Mouse (Mus musculus): Measurements from ENCODE around the gene Spop. TPM values are rescaled to one million over a fixed set of nuclear protein-coding genes. Genes with fewer than 3 reads are reported as not detected.
A peak's percentile ranks its signal among the peaks of the same experiment; 100 is the strongest.

The Spop gene
- polyA plus RNA-seq, 1 experiment from 2014 or later, result 146 TPM

- ATAC-seq (ENCODE audit: low FRiP score) (peak; percentile 66), DNase-seq (ENCODE audit: low spot score) (peak; percentile 96)
- peak overlapping the region; percentile 1; the same call in 1 of the 2 replicates for H3K4me3 ChIP-seq (ENCODE audit: low read depth, low read length)
- H3K27me3 ChIP-seq (ENCODE audit: control insufficient read depth, insufficient read depth, low read length), result peaks cover 4% of the 10 kb centered on the region
- H3K4me1 ChIP-seq (replicated peaks; ENCODE audit: control insufficient read depth, insufficient read depth, low read length), result peaks cover 6% of the 10 kb centered on the region
- H3K9me3 ChIP-seq (ENCODE audit: control insufficient read depth, low read length), result no peaks in the 10 kb centered on the region
- 6% methylated on average over 27 of the region's 27 CpGs for WGBS
- H3K9ac ChIP-seq (ENCODE audit: low read depth, low read length), result peak overlapping the region; percentile 24; the same call in 1 of the 2 replicates
- no peak overlapping the region for H3K27ac ChIP-seq (ENCODE audit: low read depth, low read length)
- H3K36me3 ChIP-seq (ENCODE audit: control insufficient read depth, insufficient read depth, low read length), result no peaks in the 10 kb centered on the region
- H3K4me2 ChIP-seq (replicated peaks; ENCODE audit: low read depth, low read length), result peak overlapping the region; percentile 46
Observed at GRCm38 (mm10) chr11:95520456-95521072, 106.7 kb downstream of the Spop start.

DNA sequence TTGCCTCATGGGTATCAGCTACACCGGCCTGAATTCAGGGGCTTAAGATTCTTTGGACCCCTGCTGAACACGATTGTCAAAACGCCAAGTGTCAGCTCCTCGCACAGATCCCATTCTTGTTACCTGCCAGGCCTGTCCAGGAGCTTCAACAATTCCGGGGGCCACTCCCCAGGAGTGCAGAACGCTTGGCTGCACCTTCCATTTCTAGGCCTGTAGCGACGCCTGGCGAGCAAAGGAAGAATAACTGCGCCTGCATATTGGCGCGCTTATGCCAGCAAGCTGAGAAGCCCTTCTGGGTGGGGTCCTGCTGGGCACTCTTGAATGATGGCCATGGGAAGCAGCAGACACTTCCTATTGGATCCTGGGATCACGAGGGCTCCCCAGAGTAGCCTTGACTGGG, 107.7 kb downstream of the Spop start:
- no peaks in the 10 kb centered on the region for H3K9me3 ChIP-seq (ENCODE audit: control insufficient read depth, low read length)
- H3K27me3 ChIP-seq (ENCODE audit: control insufficient read depth, insufficient read depth, low read length), result no peaks in the 10 kb centered on the region
- no peak overlapping the region for H3K27ac ChIP-seq (ENCODE audit: low read depth, low read length)
- H3K9ac ChIP-seq (ENCODE audit: low read depth, low read length), result no peak overlapping the region
- H3K4me2 ChIP-seq (replicated peaks; ENCODE audit: low read depth, low read length), result peak overlapping the region; percentile 29
- peak overlapping the region; percentile 20 for H3K4me3 ChIP-seq (ENCODE audit: low read depth, low read length)
- H3K4me1 ChIP-seq (replicated peaks; ENCODE audit: control insufficient read depth, insufficient read depth, low read length), result peaks cover under 1% of the 10 kb centered on the region
- H3K36me3 ChIP-seq (ENCODE audit: control insufficient read depth, insufficient read depth, low read length), result no peaks in the 10 kb centered on the region
- DNase-seq (ENCODE audit: low spot score) (peak; percentile 88), ATAC-seq (ENCODE audit: low FRiP score) (peak; percentile 44; the same call in 1 of the 2 replicates)
- WGBS, result 2% methylated on average over 13 of the region's 13 CpGs

GRCm38 (mm10) chr11:95527307-95527706, 113.4 kb downstream of the Spop start:
- no peaks in the 10 kb centered on the region for H3K27me3 ChIP-seq (ENCODE audit: control insufficient read depth, insufficient read depth, low read length)
- DNase-seq (ENCODE audit: low spot score) (no peak), ATAC-seq (ENCODE audit: low FRiP score) (no peak)
- no peaks in the 10 kb centered on the region for H3K36me3 ChIP-seq (ENCODE audit: control insufficient read depth, insufficient read depth, low read length)
- no peaks in the 10 kb centered on the region for H3K4me1 ChIP-seq (replicated peaks; ENCODE audit: control insufficient read depth, insufficient read depth, low read length)
- H3K9me3 ChIP-seq (ENCODE audit: control insufficient read depth, low read length), result no peaks in the 10 kb centered on the region
- no peak overlapping the region for H3K4me3 ChIP-seq (ENCODE audit: low read depth, low read length)
- no peak overlapping the region for H3K4me2 ChIP-seq (replicated peaks; ENCODE audit: low read depth, low read length)
- no peak overlapping the region for H3K9ac ChIP-seq (ENCODE audit: low read depth, low read length)
- 88% methylated on average over 8 of the region's 8 CpGs for WGBS
- H3K27ac ChIP-seq (ENCODE audit: low read depth, low read length), result no peak overlapping the region

DNA sequence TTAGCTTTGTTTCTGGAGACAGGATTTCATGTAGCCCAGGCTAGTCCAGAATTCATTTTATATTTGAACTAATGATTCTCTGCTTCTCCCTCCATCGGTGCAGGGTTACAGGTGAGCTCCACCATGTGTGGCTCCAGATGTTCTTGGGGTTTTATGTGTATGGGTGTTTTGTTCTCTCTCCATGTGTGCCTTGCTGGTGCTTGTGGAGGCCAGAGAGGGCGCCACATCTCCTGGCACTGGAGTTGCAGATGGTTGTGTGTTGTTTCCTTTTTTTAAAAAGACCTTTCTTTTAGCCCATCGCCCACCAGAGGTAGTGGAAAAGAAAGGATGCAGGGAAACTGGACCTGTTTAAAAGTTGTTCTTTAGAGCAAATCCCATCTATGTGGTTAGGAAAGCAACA, 114.4 kb downstream of the Spop start:
- Histone ChIP-seq H3K27me3 (ENCODE audit: control insufficient read depth, insufficient read depth, low read length) (no peaks in the 10 kb centered on the region), H3K4me3 (ENCODE audit: low read depth, low read length) (no peak overlapping the region), H3K9me3 (ENCODE audit: control insufficient read depth, low read length) (no peaks in the 10 kb centered on the region), H3K4me1 (replicated peaks; ENCODE audit: control insufficient read depth, insufficient read depth, low read length) (no peaks in the 10 kb centered on the region), H3K36me3 (ENCODE audit: control insufficient read depth, insufficient read depth, low read length) (no peaks in the 10 kb centered on the region), H3K4me2 (replicated peaks; ENCODE audit: low read depth, low read length) (no peak overlapping the region), H3K27ac (ENCODE audit: low read depth, low read length) (no peak overlapping the region), H3K9ac (ENCODE audit: low read depth, low read length) (no peak overlapping the region)
- 81% methylated on average over 3 of the region's 3 CpGs for WGBS
- ATAC-seq (ENCODE audit: low FRiP score) (no peak), DNase-seq (ENCODE audit: low spot score) (no peak)

DNA sequence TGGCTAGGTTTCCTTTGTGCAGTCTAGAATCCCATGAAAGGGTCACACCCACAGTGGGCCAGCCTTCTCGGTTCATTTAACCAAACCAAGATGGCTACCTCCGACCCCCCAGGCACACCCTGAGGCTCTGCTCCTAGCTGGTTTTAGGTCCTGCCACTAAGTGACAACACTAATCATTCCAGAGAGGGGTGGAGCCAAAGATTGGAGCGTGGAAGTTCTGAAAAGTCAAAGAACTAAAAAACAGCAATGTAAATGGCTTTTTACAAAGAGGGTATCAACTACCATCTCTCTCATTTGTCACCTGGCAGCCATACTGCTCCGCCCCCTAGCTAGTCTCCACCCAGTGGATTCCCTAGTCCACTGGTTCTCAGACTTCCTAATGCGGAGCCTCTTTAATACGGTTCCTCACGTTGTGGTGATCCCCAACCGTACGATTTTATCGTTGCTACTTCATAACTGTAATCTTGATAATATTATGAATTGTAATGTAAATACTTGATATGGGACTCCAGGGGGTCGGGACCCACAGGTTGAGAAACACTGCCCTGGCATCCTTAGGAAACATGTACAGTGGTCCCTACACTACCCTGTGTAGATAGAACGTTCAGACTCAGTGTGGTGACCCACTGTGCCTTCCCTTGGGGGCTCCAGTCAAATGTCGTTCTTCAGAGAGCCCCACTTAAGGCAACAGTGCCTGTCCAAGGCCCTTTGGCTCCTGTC, 118.6 kb downstream of the Spop start:
- no peaks in the 10 kb centered on the region for H3K27me3 ChIP-seq (ENCODE audit: control insufficient read depth, insufficient read depth, low read length)
- H3K4me2 ChIP-seq (replicated peaks; ENCODE audit: low read depth, low read length), result no peak overlapping the region
- no peak for DNase-seq (ENCODE audit: low spot score)
- no peak overlapping the region for H3K9ac ChIP-seq (ENCODE audit: low read depth, low read length)
- H3K9me3 ChIP-seq (ENCODE audit: control insufficient read depth, low read length), result no peaks in the 10 kb centered on the region
- H3K36me3 ChIP-seq (ENCODE audit: control insufficient read depth, insufficient read depth, low read length), result no peaks in the 10 kb centered on the region
- no peak overlapping the region for H3K4me3 ChIP-seq (ENCODE audit: low read depth, low read length)
- H3K4me1 ChIP-seq (replicated peaks; ENCODE audit: control insufficient read depth, insufficient read depth, low read length), result no peaks in the 10 kb centered on the region; the same call in 1 of the 2 replicates
- no peak for ATAC-seq (ENCODE audit: low FRiP score)
- 78% methylated on average over 13 of the region's 13 CpGs for WGBS
- no peak overlapping the region for H3K27ac ChIP-seq (ENCODE audit: low read depth, low read length)

- H3K4me2 ChIP-seq (replicated peaks; ENCODE audit: low read depth, low read length), result no peak overlapping the region
Observed at GRCm38 (mm10) chr11:95533484-95534160, 119.7 kb downstream of the Spop start.

DNA sequence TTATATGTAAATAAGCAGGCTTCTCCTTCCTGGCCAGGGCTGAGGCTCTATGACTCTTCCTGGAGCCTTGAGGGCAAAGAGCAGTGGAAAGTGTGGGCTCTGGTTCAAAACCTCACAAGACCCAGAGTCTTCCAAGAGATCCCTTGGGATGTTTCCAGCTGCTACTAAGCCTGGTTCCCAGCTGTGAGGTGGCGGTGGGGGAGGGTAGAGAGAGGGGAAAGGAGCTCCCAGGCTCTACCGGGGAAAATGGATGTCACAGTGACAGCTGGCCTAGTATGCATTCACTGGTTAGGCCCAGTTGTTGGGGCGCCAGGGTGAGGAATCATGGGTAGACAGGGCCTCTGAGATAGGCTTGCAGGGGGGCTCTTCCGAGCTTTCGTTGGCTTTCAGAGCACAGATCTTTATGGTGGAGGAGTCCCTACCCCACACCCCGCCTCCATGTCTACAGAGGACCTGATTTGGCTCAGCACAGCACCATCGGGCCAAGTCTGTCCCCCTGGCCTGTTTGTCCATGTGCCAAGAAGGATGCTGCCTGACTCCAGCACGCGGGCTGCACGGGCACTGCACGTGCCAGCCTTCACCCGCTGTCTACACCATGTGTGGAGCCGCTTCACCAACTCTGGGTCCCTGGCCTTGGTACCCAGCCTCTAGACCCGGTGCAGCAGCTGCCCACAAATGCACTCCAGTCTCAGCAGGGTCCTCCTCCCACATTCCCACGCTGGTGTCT, 124.7 kb downstream of the Spop start:
- no peak overlapping the region for H3K27ac ChIP-seq (ENCODE audit: low read depth, low read length)
- no peak overlapping the region for H3K4me3 ChIP-seq (ENCODE audit: low read depth, low read length)
- 75% methylated on average over 15 of the region's 15 CpGs for WGBS
- peaks cover 2% of the 10 kb centered on the region; the same call in 1 of the 2 replicates for H3K4me1 ChIP-seq (replicated peaks; ENCODE audit: control insufficient read depth, insufficient read depth, low read length)
- ATAC-seq (ENCODE audit: low FRiP score) (no peak), DNase-seq (ENCODE audit: low spot score) (peak; percentile 44)
- H3K9me3 ChIP-seq (ENCODE audit: control insufficient read depth, low read length), result no peaks in the 10 kb centered on the region
- no peak overlapping the region for H3K4me2 ChIP-seq (replicated peaks; ENCODE audit: low read depth, low read length)
- H3K27me3 ChIP-seq (ENCODE audit: control insufficient read depth, insufficient read depth, low read length), result no peaks in the 10 kb centered on the region
- H3K9ac ChIP-seq (ENCODE audit: low read depth, low read length), result no peak overlapping the region
- no peaks in the 10 kb centered on the region for H3K36me3 ChIP-seq (ENCODE audit: control insufficient read depth, insufficient read depth, low read length)

More at GRCm38 (mm10) chr11:95533484-95534160, 119.7 kb downstream of the Spop start:
- ATAC-seq (ENCODE audit: low FRiP score), result peak; percentile 72
- Histone ChIP-seq H3K27me3 (ENCODE audit: control insufficient read depth, insufficient read depth, low read length) (no peaks in the 10 kb centered on the region), H3K36me3 (ENCODE audit: control insufficient read depth, insufficient read depth, low read length) (no peaks in the 10 kb centered on the region), H3K9me3 (ENCODE audit: control insufficient read depth, low read length) (no peaks in the 10 kb centered on the region), H3K4me1 (replicated peaks; ENCODE audit: control insufficient read depth, insufficient read depth, low read length) (no peaks in the 10 kb centered on the region; the same call in 1 of the 2 replicates), H3K4me3 (ENCODE audit: low read depth, low read length) (no peak overlapping the region), H3K27ac (ENCODE audit: low read depth, low read length) (no peak overlapping the region), H3K9ac (ENCODE audit: low read depth, low read length) (no peak overlapping the region)
- DNase-seq (ENCODE audit: low spot score), result peak; percentile 94
- WGBS, result 22% methylated on average over 24 of the region's 24 CpGs

- Histone ChIP-seq H3K4me3 (ENCODE audit: low read depth, low read length) (no peak overlapping the region), H3K9me3 (ENCODE audit: control insufficient read depth, low read length) (no peaks in the 10 kb centered on the region), H3K27ac (ENCODE audit: low read depth, low read length) (no peak overlapping the region), H3K4me2 (replicated peaks; ENCODE audit: low read depth, low read length) (no peak overlapping the region), H3K36me3 (ENCODE audit: control insufficient read depth, insufficient read depth, low read length) (no peaks in the 10 kb centered on the region), H3K9ac (ENCODE audit: low read depth, low read length) (no peak overlapping the region), H3K27me3 (ENCODE audit: control insufficient read depth, insufficient read depth, low read length) (no peaks in the 10 kb centered on the region), H3K4me1 (replicated peaks; ENCODE audit: control insufficient read depth, insufficient read depth, low read length) (peaks cover 2% of the 10 kb centered on the region; the same call in 1 of the 2 replicates)
- DNase-seq (ENCODE audit: low spot score), result peak; percentile 17
- 34% methylated on average over 18 of the region's 18 CpGs for WGBS
- no peak for ATAC-seq (ENCODE audit: low FRiP score)
Observed at GRCm38 (mm10) chr11:95540637-95541385, 126.9 kb downstream of the Spop start.

All from hindbrain, embryonic 11.5 days (tissue).